Mouse (Mus musculus) spleen, adult 2 months (tissue): ENCODE results near the gene Plekho1. TPM values are rescaled to one million over a fixed set of nuclear protein-coding genes. Genes with fewer than 3 reads are reported as not detected.
A peak's percentile ranks its signal among the peaks of the same experiment; 100 is the strongest.

Experiments
- DNase-seq, 2 experiments: peaks; one replicate each; pipeline versions ENCODE4 v3.0.0 to v3.0.0-alpha.2; 2012 to 2021; ENCODE audit warnings: low spot score in 2 of 2, low read depth in 1 of 2
- H3K27ac ChIP-seq: fragments of 200-500 bp; 2 replicates; pipeline ENCODE4 v1.5.1; 2012; ENCODE audit warnings: low read length, inconsistent platforms; ENCODE audit not compliant: insufficient read depth
- H3K27me3 ChIP-seq: fragments of 200-500 bp; 2 replicates; pipeline ENCODE4 v1.6.1; 2012; ENCODE audit warnings: mild to moderate bottlenecking, moderate library complexity, low read length, inconsistent platforms; ENCODE audit not compliant: control insufficient read depth, insufficient read depth
- H3K36me3 ChIP-seq: fragments of 200-500 bp; 2 replicates; pipeline ENCODE4 v1.6.1; 2012; ENCODE audit warnings: mild to moderate bottlenecking, low read length, inconsistent platforms; ENCODE audit not compliant: control insufficient read depth, insufficient read depth
- H3K4me1 ChIP-seq: fragments of 200-500 bp; 2 replicates; pipeline ENCODE4 v1.6.1; 2011; ENCODE audit warnings: inconsistent platforms; ENCODE audit not compliant: control insufficient read depth, insufficient read depth, insufficient read length
- H3K4me3 ChIP-seq: fragments of 200-500 bp; 2 replicates; pipeline ENCODE4 v1.5.1; 2011; ENCODE audit warnings: mild to moderate bottlenecking, inconsistent platforms; ENCODE audit not compliant: insufficient read depth, insufficient read length; ENCODE audit errors: extremely low read depth
- CTCF ChIP-seq: fragments of 200-500 bp; IDR thresholded peaks from 2 replicates; pipeline ENCODE4 v1.5.1; 2011; ENCODE audit warnings: mild to moderate bottlenecking, inconsistent platforms; ENCODE audit not compliant: insufficient read depth, insufficient read length, insufficient replicate concordance; ENCODE audit errors: extremely low read depth
- POLR2A ChIP-seq: fragments of 200-500 bp; IDR thresholded peaks from 2 replicates; pipeline ENCODE4 v1.6.1; 2011; ENCODE audit warnings: low read depth, low read length, inconsistent platforms
- WGBS: fragments of 180-500 bp; shearing (Covaris S2); methylation state at CpG from one replicate; pipeline ENCODE4 v1.1.7; 2018; 5-methylcytosine and 5-hydroxymethylcytosine counted together
- polyA plus RNA-seq: library from polyadenylated mRNA; depleted of rRNA; stranded (reverse); fragments of >200 nt; gene quantifications from 2 replicates; pipeline ENCODE4 v1.2.3, GENCODE M21; 2012

Plekho1 gene
- polyA plus RNA-seq, 1 experiment = 60.1 TPM

DNA sequence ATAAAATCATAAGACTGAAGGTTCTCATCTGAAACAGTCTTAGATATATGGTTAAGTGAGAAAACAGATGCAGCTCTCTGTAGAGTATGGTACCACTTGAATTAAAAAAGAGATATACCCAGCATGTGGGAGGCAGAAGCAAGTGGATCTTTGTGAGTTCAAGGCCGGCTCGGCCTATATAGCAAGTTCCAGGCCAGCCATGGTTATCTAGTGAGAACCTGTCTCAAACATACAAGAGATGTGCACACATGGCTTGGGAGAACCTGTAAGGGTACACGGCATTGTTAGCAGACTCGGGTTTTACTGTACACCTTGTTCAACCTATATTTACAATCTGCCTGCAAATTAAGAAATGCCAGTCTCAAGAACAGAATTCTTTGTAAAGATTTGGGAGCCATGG lies 43.0 kb upstream of the Plekho1 start:
- peaks cover 3% of the 10 kb centered on the region; the same call in 1 of the 2 replicates for H3K4me1 ChIP-seq
- 95% methylated on average over 4 of the region's 4 CpGs for WGBS
- H3K4me3 ChIP-seq = no peak overlapping the region
- no peak for TF ChIP-seq CTCF
- no peak for TF ChIP-seq POLR2A
- no peak for DNase-seq
- no peak overlapping the region for H3K27ac ChIP-seq
- no peaks in the 10 kb centered on the region for H3K27me3 ChIP-seq
- no peaks in the 10 kb centered on the region for H3K36me3 ChIP-seq

GRCm38 (mm10) chr3:96038156-96038555 lies 42.4 kb upstream of the Plekho1 start:
- no peaks in the 10 kb centered on the region for H3K36me3 ChIP-seq
- TF ChIP-seq CTCF (no peak), POLR2A (no peak)
- WGBS = 92% methylated on average over 5 of the region's 5 CpGs
- H3K27me3 ChIP-seq = no peaks in the 10 kb centered on the region
- peaks cover 5% of the 10 kb centered on the region; the same call in 1 of the 2 replicates for H3K4me1 ChIP-seq
- no peak overlapping the region for H3K4me3 ChIP-seq
- no peak overlapping the region for H3K27ac ChIP-seq
- no peak for DNase-seq

DNA sequence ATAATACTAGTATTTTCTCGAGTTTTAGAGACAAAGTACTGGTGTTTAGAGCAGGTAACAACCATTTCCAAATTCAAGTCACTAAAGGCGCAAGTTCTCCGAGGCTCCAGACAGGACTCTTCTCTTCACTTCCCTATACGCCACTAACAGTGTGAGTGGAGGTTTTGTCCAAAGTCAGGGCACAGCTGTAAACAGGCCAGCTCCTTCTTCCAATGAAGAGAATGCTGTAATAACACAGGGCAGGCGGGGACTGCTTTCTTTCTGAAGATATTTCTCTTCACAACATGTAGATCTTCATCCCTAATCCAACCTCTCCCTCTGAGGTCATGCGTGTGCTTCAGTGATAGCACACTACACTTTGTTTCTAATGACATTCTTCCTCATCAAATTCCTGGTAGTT lies 41.0 kb upstream of the Plekho1 start:
- 95% methylated on average over 6 of the region's 6 CpGs for WGBS
- no peak for TF ChIP-seq CTCF
- no peak for TF ChIP-seq POLR2A
- H3K27me3 ChIP-seq = no peaks in the 10 kb centered on the region

GRCm38 (mm10) chr3:96033046-96033445 lies 37.2 kb upstream of the Plekho1 start:
- peaks cover 9% of the 10 kb centered on the region; the same call in 1 of the 2 replicates for H3K4me1 ChIP-seq
- DNase-seq = no peak
- 0 out of 2 replicates have a peak overlapping the region, but pooled peaks have one; percentile 51 for H3K27ac ChIP-seq
- no peak overlapping the region for H3K4me3 ChIP-seq
- 39% methylated on average over 4 of the region's 4 CpGs for WGBS
- no peak for TF ChIP-seq POLR2A
- TF ChIP-seq CTCF = no peak
- H3K27me3 ChIP-seq = no peaks in the 10 kb centered on the region
- H3K36me3 ChIP-seq = no peaks in the 10 kb centered on the region

More for the DNA sequence above, 41.0 kb upstream of the Plekho1 start:
- no peak overlapping the region for H3K4me3 ChIP-seq
- no peak overlapping the region for H3K27ac ChIP-seq
- H3K4me1 ChIP-seq = peaks cover 10% of the 10 kb centered on the region; the same call in 1 of the 2 replicates
- no peaks in the 10 kb centered on the region for H3K36me3 ChIP-seq
- no peak for DNase-seq

- Histone ChIP-seq H3K4me3 (peak overlapping the region; percentile 25; the same call in 1 of the 2 replicates), H3K27ac (peak overlapping the region; percentile 82), H3K27me3 (no peaks in the 10 kb centered on the region), H3K36me3 (no peaks in the 10 kb centered on the region), H3K4me1 (peaks cover 9% of the 10 kb centered on the region; the same call in 1 of the 2 replicates)
- TF ChIP-seq POLR2A (no peak), CTCF (no peak)
- WGBS = 22% methylated on average over 6 of the region's 6 CpGs
- DNase-seq = no peak
These were observed 36.8 kb upstream of the Plekho1 start for GRCm38 (mm10) chr3:96032652-96033017.

GRCm38 (mm10) chr3:96031991-96032651 lies 36.3 kb upstream of the Plekho1 start:
- Histone ChIP-seq H3K27me3 (no peaks in the 10 kb centered on the region), H3K36me3 (no peaks in the 10 kb centered on the region), H3K4me1 (peaks cover 9% of the 10 kb centered on the region; the same call in 1 of the 2 replicates), H3K27ac (peak overlapping the region; percentile 82), H3K4me3 (peak overlapping the region; percentile 25; the same call in 1 of the 2 replicates)
- DNase-seq = peak; percentile 44 to 45
- 12% methylated on average over 6 of the region's 6 CpGs for WGBS
- peak; percentile 17; the same call in 1 of the 2 replicates for TF ChIP-seq POLR2A
- no peak for TF ChIP-seq CTCF

DNA sequence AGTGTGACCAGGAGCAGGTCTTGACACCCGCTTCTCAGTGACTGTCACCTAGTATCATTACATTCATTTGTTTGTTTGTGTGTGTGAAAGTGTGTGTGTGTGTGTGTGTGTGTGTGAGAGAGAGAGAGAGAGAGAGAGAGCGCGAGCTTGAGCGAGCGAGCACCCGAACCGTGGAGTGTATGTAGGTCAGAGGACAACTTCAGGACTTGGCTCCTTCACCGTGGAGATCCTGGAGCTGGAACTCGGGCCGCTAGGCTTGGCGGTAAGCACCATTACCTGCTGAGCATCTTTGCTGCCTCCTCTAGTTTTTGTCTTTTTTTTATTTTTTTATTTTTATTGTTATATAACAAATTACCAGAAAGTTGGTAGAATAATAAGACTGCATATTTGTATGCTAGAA lies 34.0 kb upstream of the Plekho1 start:
- H3K36me3 ChIP-seq = no peaks in the 10 kb centered on the region
- no peak for DNase-seq
- peaks cover 9% of the 10 kb centered on the region; the same call in 1 of the 2 replicates for H3K4me1 ChIP-seq
- 93% methylated on average over 11 of the region's 11 CpGs for WGBS
- no peaks in the 10 kb centered on the region for H3K27me3 ChIP-seq
- no peak overlapping the region for H3K27ac ChIP-seq
- H3K4me3 ChIP-seq = no peak overlapping the region
- TF ChIP-seq CTCF (no peak), POLR2A (no peak)

DNA sequence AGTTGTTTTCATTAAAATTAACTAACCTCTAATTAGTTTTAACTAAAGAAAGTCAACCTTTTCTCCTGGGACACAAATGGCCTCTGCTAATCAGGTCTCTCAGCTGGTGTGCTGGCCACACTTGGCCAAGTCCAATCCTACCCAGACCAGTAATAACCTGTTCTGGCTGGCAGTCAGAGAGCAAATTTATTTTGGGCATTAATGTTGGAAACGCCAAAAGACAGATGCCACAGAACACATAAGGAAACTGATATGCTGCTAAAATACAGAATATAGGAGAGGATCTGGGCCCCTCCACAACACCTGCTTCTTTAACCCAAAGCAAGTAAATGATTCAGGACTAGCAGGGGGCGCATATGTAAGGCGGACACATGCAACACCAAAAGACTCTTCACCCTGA lies 33.5 kb upstream of the Plekho1 start:
- DNase-seq = no peak
- H3K27me3 ChIP-seq = no peaks in the 10 kb centered on the region
- TF ChIP-seq POLR2A (no peak), CTCF (no peak)
- WGBS = 89% methylated on average over 3 of the region's 3 CpGs
- no peaks in the 10 kb centered on the region for H3K36me3 ChIP-seq
- H3K27ac ChIP-seq = no peak overlapping the region
- H3K4me1 ChIP-seq = peaks cover 9% of the 10 kb centered on the region; the same call in 1 of the 2 replicates
- H3K4me3 ChIP-seq = no peak overlapping the region
